Mouse (Mus musculus): Measurements from ENCODE around the gene 2310022A10Rik. TPM values are rescaled to one million over a fixed set of nuclear protein-coding genes. Genes with fewer than 3 reads are reported as not detected.
A peak's percentile ranks its signal among the peaks of the same experiment; 100 is the strongest.
"Not testable (repeated sequence)": the region's sequence is repeated elsewhere in the genome, so short reads cannot be mapped to it uniquely, and the experiment has no call there.

The 2310022A10Rik gene
- polyA plus RNA-seq, 1 experiment from 2014 or later: 40.2 TPM

GRCm38 (mm10) chr7:27613751-27614499, 60.9 kb downstream of the 2310022A10Rik start:
- H3K4me3 ChIP-seq (replicated peaks; ENCODE audit: low read length): no peak overlapping the region
- peaks cover 23% of the 10 kb centered on the region for H3K4me1 ChIP-seq (replicated peaks; ENCODE audit: control insufficient read depth, insufficient read depth, low read length)
- 12% methylated on average over 8 of the region's 8 CpGs for WGBS
- 0 out of 2 replicates have a peak overlapping the region, but pooled peaks have one; percentile 3 for H3K9ac ChIP-seq (replicated peaks; ENCODE audit: low read depth, low read length)
- peak overlapping the region; percentile 87 for H3K27ac ChIP-seq (ENCODE audit: low read length)
- no peaks in the 10 kb centered on the region for H3K9me3 ChIP-seq (ENCODE audit: control insufficient read depth, low read length)
- ATAC-seq: peak; percentile 82
- H3K4me2 ChIP-seq (ENCODE audit: low read length): 0 out of 2 replicates have a peak overlapping the region, but pooled peaks have one; percentile 5
- no peaks in the 10 kb centered on the region for H3K27me3 ChIP-seq (replicated peaks; ENCODE audit: control insufficient read depth, insufficient read depth, low read length)
- H3K36me3 ChIP-seq (ENCODE audit: control insufficient read depth, insufficient read depth): peaks cover 8% of the 10 kb centered on the region

GRCm38 (mm10) chr7:27621028-27621427, 68.0 kb downstream of the 2310022A10Rik start:
- no peak overlapping the region for H3K9ac ChIP-seq (replicated peaks; ENCODE audit: low read depth, low read length)
- H3K27me3 ChIP-seq (replicated peaks; ENCODE audit: control insufficient read depth, insufficient read depth, low read length): no peaks in the 10 kb centered on the region
- no peak overlapping the region for H3K4me2 ChIP-seq (ENCODE audit: low read length)
- no peaks in the 10 kb centered on the region for H3K4me1 ChIP-seq (replicated peaks; ENCODE audit: control insufficient read depth, insufficient read depth, low read length)
- 74% methylated on average over 6 of the region's 6 CpGs for WGBS
- peaks cover 13% of the 10 kb centered on the region for H3K36me3 ChIP-seq (ENCODE audit: control insufficient read depth, insufficient read depth)
- ATAC-seq: no peak
- no peaks in the 10 kb centered on the region for H3K9me3 ChIP-seq (ENCODE audit: control insufficient read depth, low read length)
- no peak overlapping the region for H3K4me3 ChIP-seq (replicated peaks; ENCODE audit: low read length)
- H3K27ac ChIP-seq (ENCODE audit: low read length): no peak overlapping the region

GRCm38 (mm10) chr7:27622234-27622633, 69.2 kb downstream of the 2310022A10Rik start:
- Histone ChIP-seq H3K27me3 (replicated peaks; ENCODE audit: control insufficient read depth, insufficient read depth, low read length) (no peaks in the 10 kb centered on the region), H3K4me1 (replicated peaks; ENCODE audit: control insufficient read depth, insufficient read depth, low read length) (no peaks in the 10 kb centered on the region), H3K9ac (replicated peaks; ENCODE audit: low read depth, low read length) (no peak overlapping the region), H3K4me3 (replicated peaks; ENCODE audit: low read length) (no peak overlapping the region), H3K9me3 (ENCODE audit: control insufficient read depth, low read length) (no peaks in the 10 kb centered on the region), H3K36me3 (ENCODE audit: control insufficient read depth, insufficient read depth) (peaks cover 12% of the 10 kb centered on the region), H3K4me2 (ENCODE audit: low read length) (no peak overlapping the region), H3K27ac (ENCODE audit: low read length) (no peak overlapping the region)
- WGBS: 91% methylated on average over 1 of the region's 1 CpGs
- ATAC-seq: no peak

GRCm38 (mm10) chr7:27624967-27625366, 71.9 kb downstream of the 2310022A10Rik start:
- Histone ChIP-seq H3K4me1 (replicated peaks; ENCODE audit: control insufficient read depth, insufficient read depth, low read length) (no peaks in the 10 kb centered on the region), H3K4me2 (ENCODE audit: low read length) (no peak overlapping the region), H3K27ac (ENCODE audit: low read length) (no peak overlapping the region), H3K36me3 (ENCODE audit: control insufficient read depth, insufficient read depth) (peaks cover 13% of the 10 kb centered on the region), H3K27me3 (replicated peaks; ENCODE audit: control insufficient read depth, insufficient read depth, low read length) (no peaks in the 10 kb centered on the region), H3K4me3 (replicated peaks; ENCODE audit: low read length) (no peak overlapping the region), H3K9ac (replicated peaks; ENCODE audit: low read depth, low read length) (no peak overlapping the region), H3K9me3 (ENCODE audit: control insufficient read depth, low read length) (no peaks in the 10 kb centered on the region)
- ATAC-seq: no peak

GRCm38 (mm10) chr7:27627707-27628106, 74.7 kb downstream of the 2310022A10Rik start:
- no peak overlapping the region for H3K4me2 ChIP-seq (ENCODE audit: low read length)
- H3K27me3 ChIP-seq (replicated peaks; ENCODE audit: control insufficient read depth, insufficient read depth, low read length): no peaks in the 10 kb centered on the region
- H3K4me1 ChIP-seq (replicated peaks; ENCODE audit: control insufficient read depth, insufficient read depth, low read length): no peaks in the 10 kb centered on the region
- no peak for ATAC-seq
- WGBS: 83% methylated on average over 7 of the region's 7 CpGs
- no peak overlapping the region for H3K4me3 ChIP-seq (replicated peaks; ENCODE audit: low read length)
- no peaks in the 10 kb centered on the region for H3K9me3 ChIP-seq (ENCODE audit: control insufficient read depth, low read length)
- no peak overlapping the region for H3K27ac ChIP-seq (ENCODE audit: low read length)
- no peak overlapping the region for H3K9ac ChIP-seq (replicated peaks; ENCODE audit: low read depth, low read length)
- H3K36me3 ChIP-seq (ENCODE audit: control insufficient read depth, insufficient read depth): peaks cover 13% of the 10 kb centered on the region

GRCm38 (mm10) chr7:27628190-27628589, 75.2 kb downstream of the 2310022A10Rik start:
- H3K36me3 ChIP-seq (ENCODE audit: control insufficient read depth, insufficient read depth): peaks cover 13% of the 10 kb centered on the region
- no peak overlapping the region for H3K27ac ChIP-seq (ENCODE audit: low read length)
- H3K4me3 ChIP-seq (replicated peaks; ENCODE audit: low read length): no peak overlapping the region
- 92% methylated on average over 6 of the region's 6 CpGs for WGBS
- H3K27me3 ChIP-seq (replicated peaks; ENCODE audit: control insufficient read depth, insufficient read depth, low read length): no peaks in the 10 kb centered on the region
- H3K9ac ChIP-seq (replicated peaks; ENCODE audit: low read depth, low read length): no peak overlapping the region
- H3K4me2 ChIP-seq (ENCODE audit: low read length): no peak overlapping the region
- H3K4me1 ChIP-seq (replicated peaks; ENCODE audit: control insufficient read depth, insufficient read depth, low read length): no peaks in the 10 kb centered on the region
- H3K9me3 ChIP-seq (ENCODE audit: control insufficient read depth, low read length): no peaks in the 10 kb centered on the region
- ATAC-seq: no peak

GRCm38 (mm10) chr7:27628816-27629215, 75.8 kb downstream of the 2310022A10Rik start:
- H3K9me3 ChIP-seq (ENCODE audit: control insufficient read depth, low read length); H3K27ac ChIP-seq (ENCODE audit: low read length); ATAC-seq; H3K9ac ChIP-seq (replicated peaks; ENCODE audit: low read depth, low read length); H3K4me3 ChIP-seq (replicated peaks; ENCODE audit: low read length); H3K27me3 ChIP-seq (replicated peaks; ENCODE audit: control insufficient read depth, insufficient read depth, low read length); H3K4me2 ChIP-seq (ENCODE audit: low read length); H3K4me1 ChIP-seq (replicated peaks; ENCODE audit: control insufficient read depth, insufficient read depth, low read length): not testable (repeated sequence)
- H3K36me3 ChIP-seq (ENCODE audit: control insufficient read depth, insufficient read depth): peaks cover 13% of the 10 kb centered on the region
- 94% methylated on average over 7 of the region's 7 CpGs for WGBS

- peaks cover 11% of the 10 kb centered on the region for H3K36me3 ChIP-seq (ENCODE audit: control insufficient read depth, insufficient read depth)
Measured at GRCm38 (mm10) chr7:27631439-27631838, 78.4 kb downstream of the 2310022A10Rik start.

More at GRCm38 (mm10) chr7:27631439-27631838, 78.4 kb downstream of the 2310022A10Rik start:
- ATAC-seq: no peak
- Histone ChIP-seq H3K4me1 (replicated peaks; ENCODE audit: control insufficient read depth, insufficient read depth, low read length) (no peaks in the 10 kb centered on the region), H3K9ac (replicated peaks; ENCODE audit: low read depth, low read length) (no peak overlapping the region), H3K27ac (ENCODE audit: low read length) (no peak overlapping the region), H3K9me3 (ENCODE audit: control insufficient read depth, low read length) (no peaks in the 10 kb centered on the region), H3K27me3 (replicated peaks; ENCODE audit: control insufficient read depth, insufficient read depth, low read length) (no peaks in the 10 kb centered on the region), H3K4me2 (ENCODE audit: low read length) (no peak overlapping the region), H3K4me3 (replicated peaks; ENCODE audit: low read length) (no peak overlapping the region)
- 78% methylated on average over 4 of the region's 4 CpGs for WGBS

All from forebrain, embryonic 16.5 days (tissue).